In genomic region chr19:34605472-34605871, GRCm38 (mm10) we compare ENCODE assay signal across 24 mouse cellular contexts. TPM values are rescaled to one million over a fixed set of nuclear protein-coding genes. Genes with fewer than 3 reads are reported as not detected.
"Had no signal": no experiment of that assay in that cellular context is flagged by ENCODE, and none has a peak within 500 bp of the region (broad histone marks: within the 10 kb centered on the region; RNA-seq: fewer than 3 reads in every experiment).

No protein-coding gene starts in this region.

- H3K36me3 ChIP-seq: heart, embryonic 10.5 days; heart, embryonic 12.5 days; hindbrain, embryonic 13.5 days; hindbrain, embryonic 15.5 days; limb, embryonic 10.5 days; limb, embryonic 12.5 days; liver, embryonic 13.5 days had no signal

- H3K4me2 ChIP-seq: heart, embryonic 12.5 days; hindbrain, embryonic 13.5 days; hindbrain, embryonic 15.5 days; limb, embryonic 12.5 days; liver, embryonic 11.5 days; liver, embryonic 13.5 days had no signal

- H3K4me1 ChIP-seq: heart, embryonic 10.5 days; heart, embryonic 12.5 days; hindbrain, embryonic 13.5 days; hindbrain, embryonic 15.5 days; limb, embryonic 10.5 days; liver, embryonic 13.5 days had no signal

- DNase-seq: gastrocnemius, postnatal 14 days; gastrocnemius, postnatal 36 days; heart, adult 18-20 months; heart, postnatal 10 days; kidney, adult 11 months; kidney, adult 8-10 months; kidney, postnatal 10 days; kidney, postnatal 25 days; kidney, postnatal 4 days; liver; liver, embryonic 13.5 days had no signal

- H3K9ac ChIP-seq: heart, embryonic 12.5 days; hindbrain, embryonic 13.5 days; hindbrain, embryonic 15.5 days; limb, embryonic 12.5 days; liver, embryonic 13.5 days had no signal

- H3K27me3 ChIP-seq: heart, embryonic 12.5 days; hindbrain, embryonic 13.5 days; hindbrain, embryonic 15.5 days; limb, embryonic 12.5 days; liver, embryonic 13.5 days had no signal

- H3K4me3 ChIP-seq: heart, embryonic 10.5 days; heart, embryonic 12.5 days; hindbrain, embryonic 13.5 days; hindbrain, embryonic 15.5 days; layer of hippocampus, adult 2 months; left cerebral cortex, adult 2 months; limb, embryonic 10.5 days; limb, embryonic 12.5 days; liver, embryonic 13.5 days had no signal

- H3K9me3 ChIP-seq: heart, embryonic 10.5 days; heart, embryonic 12.5 days; hindbrain, embryonic 13.5 days; hindbrain, embryonic 15.5 days; limb, embryonic 10.5 days; limb, embryonic 12.5 days; liver, embryonic 13.5 days had no signal

- H3K27ac ChIP-seq: heart, embryonic 10.5 days; hindbrain, embryonic 13.5 days; hindbrain, embryonic 15.5 days; hindbrain, postnatal 0 days; layer of hippocampus, adult 2 months; left cerebral cortex, adult 2 months; limb, embryonic 10.5 days; limb, embryonic 12.5 days; liver, embryonic 13.5 days had no signal

- ATAC-seq: hindbrain, postnatal 0 days; intestine, embryonic 16.5 days had no signal

RNA-seq across cellular contexts. Expression of gene Ifit3b, which starts 2.3 kb away (rescaled TPM):
- polyA plus RNA-seq: heart, embryonic 10.5 days; hindbrain, embryonic 11.5 days; liver, embryonic 11.5 days had no signal

RNA-seq across cellular contexts. Expression of gene Ifit1bl1, which starts 3.7 kb away (rescaled TPM):
- polyA plus RNA-seq: kidney, embryonic 14.5 days; limb, embryonic 10.5 days had no signal

RNA-seq across cellular contexts. Expression of gene Ifit1bl2, which starts 35.1 kb away (rescaled TPM):
- polyA plus RNA-seq: limb, embryonic 10.5 days; liver, embryonic 11.5 days had no signal

RNA-seq across cellular contexts. Expression of gene Ifit1, which starts 35.2 kb away (rescaled TPM):
- polyA plus RNA-seq: limb, embryonic 10.5 days had no signal
